Mouse (Mus musculus): ENCODE data around the gene Srrd.

The Srrd gene

DNA sequence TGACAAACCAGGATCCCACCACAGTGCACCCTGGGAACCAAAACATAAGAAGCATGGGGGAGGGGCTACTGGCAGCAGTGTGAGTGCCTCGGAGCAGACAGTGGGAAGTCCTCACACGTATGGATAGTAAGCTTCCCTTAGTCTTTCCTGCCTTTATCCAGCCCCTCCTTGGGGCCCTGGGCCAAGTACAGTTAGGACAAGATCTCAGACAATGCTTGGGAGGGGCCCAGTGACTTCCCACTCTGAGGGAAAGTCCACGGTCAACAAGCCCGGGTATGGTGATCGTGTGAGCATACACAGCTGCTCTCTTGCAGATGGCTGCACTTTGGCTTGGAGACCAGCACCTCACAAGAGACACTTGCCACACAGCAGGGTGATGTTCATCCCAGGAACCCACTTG lies 25.5 kb downstream of the Srrd start:
- no peak for DNase-seq (ENCODE audit: low read depth, low spot score)

DNA sequence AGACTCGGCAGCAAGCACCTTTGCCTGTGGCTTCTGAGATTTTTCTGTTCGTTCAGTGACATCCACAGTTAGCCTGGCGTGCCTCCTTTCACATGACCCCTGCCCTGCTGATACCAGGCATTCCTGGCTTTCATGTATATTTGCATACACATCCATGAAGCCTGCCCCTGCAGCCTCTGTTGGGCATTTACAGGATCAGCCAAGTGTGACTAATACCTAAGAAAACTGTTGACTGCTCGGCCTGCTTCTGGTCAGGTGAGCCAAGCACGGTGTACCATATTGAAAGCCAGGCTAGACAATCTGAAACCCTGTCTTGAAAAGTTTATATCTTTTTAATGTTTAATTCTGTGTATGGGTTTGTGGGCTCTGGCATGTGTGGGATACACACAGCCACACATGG lies 26.4 kb downstream of the Srrd start:
- no peak for DNase-seq (ENCODE audit: low read depth, low spot score)

DNA sequence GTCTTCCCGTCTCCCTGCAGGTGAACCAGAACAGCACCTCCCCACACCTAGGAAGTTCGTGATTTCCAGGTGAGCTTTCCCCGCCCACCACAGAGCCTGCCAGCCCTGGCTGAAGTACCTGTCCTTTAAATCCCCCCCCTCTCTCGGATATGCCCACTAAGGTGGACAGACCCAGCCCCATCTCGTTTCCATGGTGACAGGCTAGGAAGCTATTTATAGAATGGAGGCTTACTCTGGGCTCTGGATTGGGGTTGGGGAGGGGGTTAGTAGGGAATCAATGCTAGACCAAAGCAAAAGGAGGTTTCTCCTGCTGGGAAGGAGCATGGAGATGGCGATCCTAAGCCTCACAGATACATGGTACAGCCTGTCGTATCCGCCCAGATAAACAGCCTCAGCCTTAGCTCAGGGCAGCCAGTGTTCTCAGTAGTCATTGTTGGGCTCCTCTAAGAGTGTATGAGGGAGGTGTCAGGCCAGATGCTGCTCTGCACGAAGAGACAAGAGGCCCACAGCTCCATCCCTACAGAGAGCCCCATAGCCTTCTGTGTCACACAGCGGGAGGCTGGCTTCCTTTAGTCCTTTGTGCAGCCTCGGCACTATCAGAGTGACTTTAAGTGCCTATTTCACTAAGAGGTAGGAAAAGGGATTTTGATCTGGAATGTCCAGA lies 29.5 kb downstream of the Srrd start:
- no peak for DNase-seq (ENCODE audit: low read depth, low spot score)

DNA sequence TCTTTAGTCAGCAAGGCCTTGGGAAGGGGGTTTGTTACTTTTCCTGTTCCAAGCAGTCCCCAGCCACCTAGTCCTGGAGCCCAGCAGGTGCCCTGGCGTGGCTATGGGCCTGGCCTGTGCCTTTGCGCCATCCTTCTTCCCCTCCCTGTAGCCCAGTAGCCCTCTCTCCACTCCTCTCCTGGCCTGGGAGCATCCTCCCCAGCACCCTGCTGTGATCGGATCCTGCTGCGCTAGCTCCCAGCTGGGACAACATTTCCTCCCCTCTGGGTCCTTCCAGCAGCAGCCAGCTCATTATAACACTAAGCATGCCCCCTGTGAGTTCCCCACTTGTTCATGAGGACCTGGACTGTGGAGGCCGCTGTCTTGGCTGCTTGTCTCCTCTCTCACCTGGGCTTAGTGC lies 37.0 kb downstream of the Srrd start:
- DNase-seq (ENCODE audit: low read depth, low spot score) = no peak

DNA sequence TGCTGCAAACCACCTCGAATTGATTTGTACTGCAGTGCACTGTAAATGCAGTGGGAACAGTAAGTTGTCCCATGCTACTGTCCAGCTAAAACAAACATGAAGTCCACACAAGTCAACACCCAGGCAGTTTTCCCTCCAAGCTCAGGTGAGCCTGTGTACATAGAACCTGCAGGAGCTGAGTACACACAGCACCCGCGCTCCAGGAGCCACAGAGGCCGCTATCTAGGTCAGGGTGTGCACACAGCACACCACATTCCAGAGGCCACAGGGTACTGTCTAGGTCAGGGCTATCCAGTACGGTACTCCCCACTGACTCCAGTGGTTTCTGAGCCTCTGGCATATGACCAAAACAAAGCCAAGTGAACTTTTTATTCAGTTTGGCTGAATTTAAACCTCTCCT lies 40.5 kb downstream of the Srrd start:
- DNase-seq (ENCODE audit: low read depth, low spot score) = no peak

DNA sequence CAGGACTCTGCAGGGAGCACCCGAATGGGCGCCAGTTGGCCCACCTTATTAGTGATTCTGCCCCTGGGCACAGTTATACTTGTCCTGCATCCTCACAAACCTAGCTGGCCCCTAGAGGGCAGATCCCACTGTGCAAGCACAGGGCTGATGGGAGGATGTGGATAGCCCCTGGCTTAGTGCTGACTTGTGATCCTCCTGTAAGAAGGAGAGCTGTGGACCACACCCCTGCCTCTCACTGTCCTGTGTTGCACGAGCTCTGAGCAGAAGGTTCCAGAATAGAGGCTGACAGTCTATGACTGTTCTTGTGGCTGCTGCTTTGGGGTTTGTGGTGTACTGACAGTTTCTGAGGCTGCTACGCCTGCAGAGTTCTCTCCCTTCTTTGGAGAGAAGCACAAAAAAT lies 41.1 kb downstream of the Srrd start:
- DNase-seq (ENCODE audit: low read depth, low spot score) = no peak

DNA sequence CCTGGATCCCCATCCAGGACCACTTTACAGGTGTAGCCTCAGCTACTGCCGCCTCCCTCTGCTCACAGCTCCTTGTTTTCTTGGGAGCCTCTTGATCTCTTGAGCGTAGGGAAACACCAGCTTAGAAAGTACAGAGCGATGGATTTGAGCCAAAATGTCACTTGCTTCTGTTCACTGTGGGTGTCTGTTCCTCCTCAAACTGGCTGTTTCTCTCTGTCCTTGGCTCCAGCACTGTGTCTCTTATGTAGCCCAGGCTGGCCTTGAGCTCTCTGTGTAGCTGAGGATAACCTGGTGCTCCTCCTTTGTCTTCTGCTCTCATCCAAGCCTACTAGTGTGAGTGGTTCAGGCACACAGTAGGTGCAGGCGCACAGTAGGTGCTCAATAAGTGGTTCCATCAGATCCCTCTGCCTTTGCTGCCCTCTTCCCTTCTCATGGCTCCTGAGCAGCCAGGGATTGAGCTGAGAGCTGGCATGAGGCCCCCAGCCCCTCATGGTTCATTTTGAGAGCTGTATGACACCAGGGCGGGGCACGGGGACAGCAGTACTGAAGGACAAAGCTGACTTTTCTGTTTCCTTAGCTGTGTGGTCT lies 42.0 kb downstream of the Srrd start:
- DNase-seq (ENCODE audit: low read depth, low spot score) = no peak

DNA sequence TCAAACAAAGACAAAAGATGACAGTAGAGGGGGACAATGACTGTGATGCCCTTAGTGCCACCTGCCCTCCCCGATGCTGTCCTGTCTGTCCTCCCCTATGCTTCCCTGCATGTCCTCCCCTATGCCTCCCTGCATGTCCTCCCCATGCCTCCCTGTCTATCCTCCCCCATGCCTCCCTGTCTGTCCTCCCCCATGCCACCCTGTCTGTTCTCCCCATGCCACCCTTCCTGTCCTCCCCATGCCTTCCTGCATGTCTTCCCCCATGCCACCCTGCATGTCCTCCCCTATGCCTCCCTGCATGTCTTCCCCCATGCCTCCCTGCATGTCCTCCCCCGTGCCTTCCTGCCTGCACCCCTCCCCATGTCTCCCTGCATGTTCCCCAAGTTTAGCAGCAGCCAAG lies 42.7 kb downstream of the Srrd start:
- no peak for DNase-seq (ENCODE audit: low read depth, low spot score)

DNA sequence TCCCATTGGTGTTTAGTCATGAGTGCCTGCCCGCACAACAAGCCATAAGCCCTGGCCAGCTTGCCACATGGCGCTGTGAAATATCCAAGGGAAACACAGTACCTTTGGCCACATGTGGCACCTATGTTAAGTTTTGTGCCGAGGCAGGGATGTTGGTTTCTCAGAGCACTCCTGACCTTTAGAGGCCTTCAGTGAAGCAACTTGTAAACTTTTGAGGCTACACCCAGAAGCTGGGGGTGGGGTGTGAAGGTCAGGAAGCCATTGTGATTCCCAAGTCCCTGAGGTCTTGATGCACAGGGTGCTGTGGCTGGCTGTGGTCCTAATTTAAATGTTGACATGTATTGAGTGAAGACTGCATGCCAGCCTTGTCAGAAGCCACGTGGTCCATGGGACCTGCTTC lies 43.4 kb downstream of the Srrd start:
- DNase-seq (ENCODE audit: low read depth, low spot score) = no peak

DNA sequence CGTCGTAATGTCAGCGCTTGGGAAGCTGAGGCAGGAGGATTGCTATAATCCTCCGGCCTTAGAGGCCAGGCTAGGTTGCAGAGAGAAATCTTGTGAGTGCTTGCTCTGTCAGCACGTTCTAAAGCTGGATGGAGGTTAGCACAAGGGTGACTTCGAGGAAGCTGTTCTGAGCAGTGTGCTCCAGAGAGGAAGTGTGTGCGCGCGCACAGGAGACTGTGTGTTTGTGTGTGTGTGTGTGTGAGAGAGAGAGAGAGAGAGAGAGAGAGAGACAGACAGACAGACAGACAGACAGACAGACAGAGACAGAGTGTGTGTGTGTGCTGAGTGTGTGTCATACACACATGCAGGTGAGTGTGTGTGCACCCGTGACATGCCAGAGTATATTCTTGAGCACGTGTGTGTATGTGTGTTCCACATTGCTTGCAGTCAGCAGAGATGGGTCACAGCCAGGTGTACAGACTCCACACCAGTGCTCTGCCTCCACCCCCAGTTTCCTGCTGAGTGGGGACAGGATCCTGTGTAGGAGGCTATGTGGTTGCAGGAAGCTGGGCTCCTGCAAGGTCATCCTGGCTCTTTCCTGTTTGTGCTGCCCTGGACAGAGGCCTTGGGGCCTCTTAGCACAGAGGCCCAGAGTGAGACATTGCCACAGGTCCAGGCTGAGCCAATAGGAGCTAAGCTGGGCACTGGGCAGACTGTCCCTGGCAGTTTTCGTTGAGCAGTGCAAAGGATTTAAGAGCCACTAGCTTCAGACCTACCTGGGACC lies 44.4 kb downstream of the Srrd start:
- DNase-seq (ENCODE audit: low read depth, low spot score) = peak; percentile 16

DNA sequence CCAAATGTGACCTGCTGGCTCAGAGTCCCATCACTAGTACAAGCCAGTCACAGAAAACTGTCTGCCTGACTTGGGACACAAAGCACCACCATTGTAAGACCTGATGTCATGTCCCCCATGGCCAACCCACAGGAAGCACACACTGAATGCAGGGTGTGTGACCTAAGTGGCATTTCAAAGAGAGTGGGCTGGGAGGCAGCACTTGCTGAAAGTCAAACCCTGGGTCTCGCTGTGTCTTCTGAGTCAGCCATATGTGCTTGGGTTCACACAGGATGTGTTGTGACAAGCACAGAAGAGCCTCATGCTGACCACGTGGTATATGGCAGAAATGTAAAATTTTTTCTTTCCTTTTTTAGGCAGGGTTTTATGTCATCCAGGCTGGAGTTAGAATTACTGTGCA lies 45.6 kb downstream of the Srrd start:
- no peak for DNase-seq (ENCODE audit: low read depth, low spot score)

DNA sequence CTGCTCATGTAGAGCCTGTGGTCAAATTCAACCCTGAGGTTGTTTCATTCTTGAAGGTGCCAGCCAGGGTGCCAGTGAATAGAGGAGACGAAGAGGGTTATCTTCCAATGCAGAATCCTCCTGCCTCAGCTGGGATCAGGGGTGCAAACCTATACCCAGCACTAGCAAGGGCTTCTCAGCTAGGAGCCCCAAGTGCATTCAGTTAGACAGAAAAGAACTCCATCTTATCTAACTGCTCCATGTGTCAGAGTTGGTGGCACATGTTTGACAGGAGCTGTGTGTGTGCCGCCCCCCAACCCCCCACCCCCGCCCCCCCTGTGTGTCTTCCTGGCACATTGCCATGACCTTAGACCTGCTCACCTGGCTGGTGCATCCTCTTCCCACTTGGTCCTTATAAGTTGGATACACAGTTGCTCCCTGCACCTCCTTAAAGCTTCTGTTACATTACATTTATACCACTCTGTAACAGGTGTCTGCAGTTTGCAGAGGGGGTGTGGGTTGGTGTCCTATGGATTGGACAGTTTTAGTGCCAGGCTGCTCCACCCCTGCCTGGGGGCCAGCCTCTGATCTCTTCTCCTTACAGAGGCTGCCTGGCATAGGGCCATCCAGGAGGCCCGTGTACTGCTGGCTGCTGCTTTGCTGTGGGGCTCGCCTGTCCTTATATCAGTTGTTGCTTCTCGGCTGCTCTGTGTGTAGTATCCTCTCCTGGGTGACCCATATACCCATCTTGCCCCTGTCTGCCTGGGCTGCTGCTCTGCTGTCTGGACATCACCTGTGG lies 46.2 kb downstream of the Srrd start:
- DNase-seq (ENCODE audit: low read depth, low spot score) = no peak

DNA sequence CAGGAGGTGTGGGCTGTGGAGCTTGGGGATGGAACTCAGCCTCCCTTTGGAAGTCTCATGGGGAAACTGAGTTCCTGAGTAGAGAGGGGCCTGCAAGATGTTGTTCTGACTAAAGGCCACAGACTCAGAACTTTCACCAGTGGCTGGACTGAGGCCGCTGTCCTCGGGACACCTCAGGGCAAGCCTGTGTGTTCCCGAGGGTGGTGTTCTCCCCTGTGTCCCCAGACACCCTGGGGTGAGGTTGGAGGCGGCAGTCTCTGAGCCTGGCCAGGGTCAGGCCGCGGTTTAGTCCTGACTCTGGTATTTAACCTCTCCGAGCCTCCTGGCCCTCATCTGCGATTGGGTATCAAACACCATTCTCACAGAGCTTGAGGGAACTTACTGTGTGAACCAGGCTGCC lies 47.3 kb downstream of the Srrd start:
- DNase-seq (ENCODE audit: low read depth, low spot score) = no peak

DNA sequence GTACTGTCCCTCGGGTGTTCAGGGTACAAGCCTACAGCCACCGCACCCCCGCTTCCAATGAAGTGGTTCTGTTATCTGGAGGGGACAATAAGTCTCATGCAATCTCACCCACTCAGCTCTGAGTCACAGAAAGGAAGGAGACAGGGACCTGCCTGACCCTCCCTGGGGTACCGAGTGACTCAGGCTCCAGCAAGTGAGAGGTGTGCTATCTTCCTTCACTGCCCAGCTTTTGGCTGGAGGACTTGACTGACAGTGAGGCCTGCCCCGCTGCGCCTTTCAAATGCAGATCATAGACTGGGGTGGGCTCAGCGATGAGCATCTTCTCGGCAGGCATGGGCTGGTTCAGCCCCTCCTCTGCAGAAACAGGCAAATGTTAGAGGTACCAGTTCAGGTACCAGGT lies 47.7 kb downstream of the Srrd start:
- DNase-seq (ENCODE audit: low read depth, low spot score) = no peak

DNA sequence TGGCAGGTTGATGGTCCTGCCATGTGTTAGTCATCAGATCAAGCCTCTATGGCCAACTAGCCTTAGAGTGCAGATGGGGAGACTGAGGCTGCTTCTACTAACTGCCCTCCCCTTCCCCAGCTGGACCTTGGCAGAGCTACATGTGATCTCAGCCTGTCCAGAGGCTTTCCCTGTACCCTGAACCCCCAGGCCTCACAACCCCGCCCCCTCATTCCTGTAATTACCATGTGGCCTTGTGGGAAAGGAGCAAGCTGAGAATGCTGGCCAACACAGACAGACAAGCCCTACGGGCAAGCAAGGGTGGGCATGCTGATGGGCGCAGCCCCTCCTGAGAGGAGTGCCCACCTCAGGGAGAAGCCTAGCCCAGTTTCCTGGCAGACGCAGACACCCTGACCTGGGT lies 48.1 kb downstream of the Srrd start:
- DNase-seq (ENCODE audit: low read depth, low spot score) = no peak

DNA sequence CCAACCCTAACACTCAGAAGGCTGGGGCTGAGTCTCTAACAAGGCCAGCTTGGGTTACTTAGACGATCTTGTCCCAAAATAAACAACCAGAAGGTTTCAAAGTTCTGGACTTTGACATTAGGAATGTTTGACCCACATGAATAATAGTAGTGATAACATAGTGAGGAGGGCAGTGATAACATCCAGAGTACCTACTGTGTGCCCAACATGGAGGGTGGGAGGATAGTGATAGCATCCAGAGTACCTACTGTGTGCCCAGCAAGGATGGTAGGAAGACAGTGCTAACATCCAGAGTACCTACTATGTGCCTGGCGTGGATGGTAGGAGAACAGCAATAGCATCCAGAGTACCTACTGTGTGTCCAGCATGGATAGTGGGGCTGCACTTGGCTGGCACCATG lies 49.0 kb downstream of the Srrd start:
- DNase-seq (ENCODE audit: low read depth, low spot score) = no peak

DNA sequence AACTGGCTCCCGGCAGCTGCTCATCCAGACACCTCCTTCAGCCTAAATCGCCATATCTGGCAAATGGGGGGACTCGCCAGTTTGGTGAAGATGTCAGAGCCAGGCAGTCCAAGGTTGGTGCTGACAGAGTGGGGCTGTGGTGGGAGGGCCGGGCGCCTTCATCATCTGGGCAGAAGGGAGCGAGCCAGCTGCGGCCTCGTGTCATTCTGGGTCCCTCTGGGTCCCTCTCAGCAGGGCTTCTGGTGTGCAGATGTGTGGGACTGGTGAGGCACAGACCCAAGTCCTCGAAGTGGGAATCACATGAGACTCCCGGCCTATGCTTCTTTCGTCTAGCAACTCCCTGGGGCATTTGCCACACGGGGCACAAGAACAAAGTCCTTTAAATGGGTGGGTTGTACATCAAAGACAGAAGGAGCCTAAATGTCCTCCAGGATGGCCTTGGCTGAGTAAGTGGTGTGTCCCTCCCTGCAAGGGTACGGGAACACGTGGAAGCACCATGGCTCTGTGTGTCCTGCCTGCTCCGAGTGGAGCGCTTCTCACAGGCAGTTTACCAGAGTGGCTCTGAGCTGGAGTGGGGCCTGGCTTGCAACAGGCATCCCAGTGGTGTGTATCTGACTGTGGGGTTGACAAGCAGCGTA lies 50.4 kb downstream of the Srrd start:
- no peak for DNase-seq (ENCODE audit: low read depth, low spot score)

DNA sequence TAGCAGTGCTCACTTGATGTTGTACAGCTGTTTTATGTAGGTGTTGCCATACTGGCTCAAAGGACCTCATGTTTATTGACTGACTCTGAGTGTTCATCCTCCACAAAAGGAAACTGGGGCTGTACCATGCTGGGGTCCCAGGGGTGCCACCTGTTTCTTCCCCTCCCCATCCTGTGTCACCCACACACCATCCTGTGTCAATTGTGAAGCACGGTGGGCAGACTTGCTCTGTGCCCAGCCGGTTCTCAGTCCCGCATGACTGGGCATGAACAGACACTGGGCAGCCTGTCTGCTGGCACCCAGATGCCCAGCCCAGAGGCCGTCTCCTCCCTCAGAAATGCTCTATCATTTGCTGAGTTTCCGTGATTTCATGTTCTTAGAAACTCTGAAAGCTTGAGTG lies 51.0 kb downstream of the Srrd start:
- no peak for DNase-seq (ENCODE audit: low read depth, low spot score)

DNA sequence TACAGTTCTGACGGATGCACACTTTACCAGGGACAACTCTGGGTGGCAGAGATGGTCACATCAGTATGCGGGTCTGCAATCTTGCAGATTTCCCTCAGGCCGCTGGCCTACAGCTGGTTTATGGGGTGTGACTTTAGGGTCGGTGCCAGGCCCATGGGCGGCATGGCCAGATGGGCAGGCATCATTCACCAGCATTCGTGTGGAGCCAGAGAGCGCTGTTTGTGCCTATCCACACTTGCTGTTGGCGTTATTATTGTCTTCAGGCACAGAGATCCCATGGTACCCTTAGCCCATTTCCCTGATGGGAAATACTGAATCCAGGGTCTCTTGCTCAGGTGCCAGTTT lies 52.3 kb downstream of the Srrd start:
- DNase-seq (ENCODE audit: low read depth, low spot score) = no peak

DNA sequence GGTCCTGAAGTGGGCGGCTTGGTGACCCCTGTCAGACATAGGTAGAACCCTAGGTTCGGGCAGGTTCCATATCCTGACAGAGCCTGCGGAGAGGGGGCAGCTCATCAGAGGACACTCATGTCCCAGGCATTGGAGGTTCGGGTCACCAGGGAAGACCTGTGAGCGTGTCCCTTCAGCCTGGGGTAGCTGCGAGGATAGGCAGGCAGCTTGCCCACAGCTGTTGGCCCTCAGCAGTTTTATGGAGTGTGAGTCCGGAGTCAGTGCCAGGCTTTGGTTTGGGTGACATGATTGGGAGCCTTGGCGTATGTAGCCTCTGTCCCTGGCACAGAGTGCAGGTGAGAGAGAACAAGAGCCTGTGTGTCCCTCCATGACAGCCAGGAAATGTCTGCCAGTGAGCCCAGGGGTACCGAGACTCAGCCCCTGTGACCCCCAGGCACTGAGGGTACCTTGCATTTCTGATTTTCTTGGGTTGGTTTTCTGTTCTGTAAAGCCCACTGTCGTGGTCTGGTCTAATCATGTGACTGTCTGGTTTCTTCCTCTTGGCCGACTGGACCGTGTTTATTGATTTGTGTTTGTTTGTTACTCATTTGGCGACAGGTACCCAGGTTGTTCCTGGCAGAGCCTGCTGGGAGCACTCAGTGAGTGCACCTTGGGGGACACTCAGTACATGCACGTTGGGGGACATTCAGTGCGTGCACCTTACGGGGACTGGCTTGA lies 52.9 kb downstream of the Srrd start:
- no peak for DNase-seq (ENCODE audit: low read depth, low spot score)

DNA sequence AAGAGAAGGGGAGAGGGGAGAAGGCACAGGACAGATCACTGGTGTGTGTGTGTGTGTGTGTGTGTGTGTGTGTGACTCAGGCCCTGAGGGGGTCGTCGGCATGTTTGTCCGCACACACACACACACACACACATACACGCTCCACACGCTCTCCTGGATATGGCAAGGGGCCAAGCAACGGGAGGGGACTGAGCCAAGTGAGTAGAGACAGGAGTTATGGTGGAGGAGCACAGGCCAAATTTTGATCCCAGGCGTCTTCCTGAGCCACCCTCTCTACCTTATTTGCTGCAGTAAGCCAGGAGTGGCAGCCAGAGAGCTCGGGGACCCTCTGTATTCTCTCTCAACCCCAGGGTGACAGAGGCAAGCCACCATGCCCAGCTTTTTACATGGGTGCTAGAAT lies 53.6 kb downstream of the Srrd start:
- no peak for DNase-seq (ENCODE audit: low read depth, low spot score)

Data from mesoderm, embryonic 11.5 days (tissue).